Mouse (Mus musculus) intestine, embryonic 14.5 days (tissue): ENCODE measurements around the gene Cab39. TPM values are rescaled to one million over a fixed set of nuclear protein-coding genes. Genes with fewer than 3 reads are reported as not detected.

Experiments used
- ATAC-seq: fragments of 200-750 bp; cut with Nextera tagmentation; replicated peaks from 2 replicates; pipeline ENCODE4 v1.8.0; 2017; ENCODE audit warnings: low read depth, moderate number of reproducible peaks, moderate TSS enrichment, moderate library complexity; ENCODE audit not compliant: low FRiP score, low TSS enrichment
- DNase-seq: peaks from one replicate; pipeline ENCODE4 v3.0.0-alpha.2; 2018; ENCODE audit warnings: low spot score
- H3K27ac ChIP-seq: fragments of 300-500 bp; sonication (generic); 2 replicates; pipeline ENCODE4 v1.5.1; 2014; ENCODE audit warnings: low read depth, mild to moderate bottlenecking, control low read depth
- H3K27me3 ChIP-seq: fragments of 300-500 bp; sonication (generic); replicated peaks from 2 replicates; pipeline ENCODE4 v1.6.1; 2014; ENCODE audit warnings: low read length, control low read depth; ENCODE audit not compliant: control insufficient read depth, insufficient read depth
- H3K36me3 ChIP-seq: fragments of 300-500 bp; sonication (generic); 2 replicates; pipeline ENCODE4 v1.6.1; 2014; ENCODE audit warnings: low read length, control low read depth; ENCODE audit not compliant: control insufficient read depth, insufficient read depth
- H3K4me1 ChIP-seq: fragments of 300-500 bp; sonication (generic); replicated peaks from 2 replicates; pipeline ENCODE4 v1.6.1; 2014; ENCODE audit warnings: low read length, control low read depth, mixed read lengths; ENCODE audit not compliant: control insufficient read depth, insufficient read depth
- H3K4me2 ChIP-seq: fragments of 300-500 bp; sonication (generic); 2 replicates; pipeline ENCODE4 v1.6.1; 2014; ENCODE audit warnings: low read length
- H3K4me3 ChIP-seq: fragments of 300-500 bp; sonication (generic); 2 replicates; pipeline ENCODE4 v1.5.1; 2014; ENCODE audit warnings: low read depth, low read length, control low read depth, mixed read lengths
- H3K9ac ChIP-seq: fragments of 300-500 bp; sonication (generic); 2 replicates; pipeline ENCODE4 v1.6.1; 2014; ENCODE audit warnings: mild to moderate bottlenecking, low read length
- H3K9me3 ChIP-seq: fragments of 300-500 bp; sonication (generic); 2 replicates; pipeline ENCODE4 v1.6.1; 2016; ENCODE audit warnings: low read length, control low read depth; ENCODE audit not compliant: control insufficient read depth
- WGBS: fragments of 180-500 bp; shearing (Covaris S2); extraction: QIAGEN DNeasy Blood & Tissue Kit; methylation state at CpG from one replicate; pipeline ENCODE4 v1.1.7; 2014; 5-methylcytosine and 5-hydroxymethylcytosine counted together
- polyA plus RNA-seq: library from polyadenylated mRNA; unstranded; fragments of >200 nt; fragmentation: Nextera tagmentation; extraction: Ambion mirVana; gene quantifications from 2 replicates; pipeline ENCODE4 v1.2.1, GENCODE M21; 2014

Gene Cab39
- polyA plus RNA-seq, 1 experiment from 2014 or later, result 46.2 TPM

- Histone ChIP-seq H3K27me3 (no peaks in the 10 kb centered on the region), H3K4me3 (peak overlapping the region; percentile 83), H3K4me1 (peaks cover 38% of the 10 kb centered on the region), H3K27ac (peak overlapping the region; percentile 83; the same call in 1 of the 2 replicates), H3K36me3 (no peaks in the 10 kb centered on the region), H3K9me3 (no peaks in the 10 kb centered on the region), H3K9ac (peak overlapping the region; percentile 74), H3K4me2 (peak overlapping the region; percentile 87)
- 9% methylated on average over 15 of the region's 15 CpGs for WGBS
- DNase-seq (peak; percentile 76), ATAC-seq (peak; percentile 73)
Measured at GRCm38 (mm10) chr1:85895391-85895837, 102.2 kb downstream of the Cab39 start.

DNA sequence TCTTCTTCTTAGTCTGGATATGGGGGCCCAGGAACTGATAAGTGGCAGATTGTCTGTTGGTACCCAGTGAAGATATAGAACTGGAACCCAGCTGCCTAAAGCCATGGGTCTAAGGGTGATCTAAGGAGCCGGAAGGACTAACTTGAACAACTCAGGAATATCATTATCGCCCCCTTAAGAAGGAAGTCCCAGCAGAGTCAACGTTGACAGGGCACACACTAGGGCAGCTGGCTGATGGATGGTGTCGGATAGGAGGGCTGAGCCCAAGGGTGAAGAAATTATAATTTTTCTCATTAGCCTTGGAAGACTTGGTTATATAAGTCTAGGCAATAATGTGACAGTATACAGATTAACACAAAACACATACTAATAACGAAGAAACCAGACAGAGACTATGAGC, 102.9 kb downstream of the Cab39 start:
- H3K9ac ChIP-seq, result peak overlapping the region; percentile 74; the same call in 1 of the 2 replicates
- no peak overlapping the region for H3K27ac ChIP-seq

GRCm38 (mm10) chr1:85896781-85897700, 103.8 kb downstream of the Cab39 start:
- Histone ChIP-seq H3K36me3 (no peaks in the 10 kb centered on the region), H3K4me2 (peak overlapping the region; percentile 9; the same call in 1 of the 2 replicates), H3K27ac (0 out of 2 replicates have a peak overlapping the region, but pooled peaks have one; percentile 33), H3K4me3 (no peak overlapping the region), H3K9ac (no peak overlapping the region), H3K9me3 (no peaks in the 10 kb centered on the region), H3K27me3 (no peaks in the 10 kb centered on the region), H3K4me1 (peaks cover 53% of the 10 kb centered on the region)
- no peak for DNase-seq
- WGBS, result 64% methylated on average over 12 of the region's 12 CpGs
- no peak for ATAC-seq

More for the DNA sequence above, 102.9 kb downstream of the Cab39 start:
- DNase-seq (no peak), ATAC-seq (no peak)
- no peaks in the 10 kb centered on the region for H3K9me3 ChIP-seq
- H3K36me3 ChIP-seq, result no peaks in the 10 kb centered on the region
- H3K4me2 ChIP-seq, result peak overlapping the region; percentile 87
- no peaks in the 10 kb centered on the region for H3K27me3 ChIP-seq
- peaks cover 44% of the 10 kb centered on the region for H3K4me1 ChIP-seq
- H3K4me3 ChIP-seq, result no peak overlapping the region; the same call in 1 of the 2 replicates
- WGBS, result 82% methylated on average over 5 of the region's 5 CpGs

GRCm38 (mm10) chr1:85897901-85898760, 104.9 kb downstream of the Cab39 start:
- Histone ChIP-seq H3K27ac (peak overlapping the region; percentile 55; the same call in 1 of the 2 replicates), H3K4me2 (peak overlapping the region; percentile 7; the same call in 1 of the 2 replicates), H3K4me1 (peaks cover 57% of the 10 kb centered on the region), H3K9me3 (no peaks in the 10 kb centered on the region), H3K9ac (no peak overlapping the region), H3K27me3 (no peaks in the 10 kb centered on the region), H3K4me3 (no peak overlapping the region), H3K36me3 (peaks cover 3% of the 10 kb centered on the region)
- ATAC-seq (no peak), DNase-seq (no peak)
- 20% methylated on average over 8 of the region's 8 CpGs for WGBS

GRCm38 (mm10) chr1:85898761-85899387, 105.6 kb downstream of the Cab39 start:
- H3K27ac ChIP-seq, result peak overlapping the region; percentile 55; the same call in 1 of the 2 replicates
- H3K4me2 ChIP-seq, result 0 out of 2 replicates have a peak overlapping the region, but pooled peaks have one; percentile 1
- no peak overlapping the region for H3K4me3 ChIP-seq
- no peak overlapping the region for H3K9ac ChIP-seq
- peaks cover 57% of the 10 kb centered on the region for H3K4me1 ChIP-seq
- H3K9me3 ChIP-seq, result no peaks in the 10 kb centered on the region
- H3K27me3 ChIP-seq, result no peaks in the 10 kb centered on the region
- no peak for ATAC-seq
- H3K36me3 ChIP-seq, result peaks cover 11% of the 10 kb centered on the region
- DNase-seq, result no peak
- 49% methylated on average over 12 of the region's 12 CpGs for WGBS

DNA sequence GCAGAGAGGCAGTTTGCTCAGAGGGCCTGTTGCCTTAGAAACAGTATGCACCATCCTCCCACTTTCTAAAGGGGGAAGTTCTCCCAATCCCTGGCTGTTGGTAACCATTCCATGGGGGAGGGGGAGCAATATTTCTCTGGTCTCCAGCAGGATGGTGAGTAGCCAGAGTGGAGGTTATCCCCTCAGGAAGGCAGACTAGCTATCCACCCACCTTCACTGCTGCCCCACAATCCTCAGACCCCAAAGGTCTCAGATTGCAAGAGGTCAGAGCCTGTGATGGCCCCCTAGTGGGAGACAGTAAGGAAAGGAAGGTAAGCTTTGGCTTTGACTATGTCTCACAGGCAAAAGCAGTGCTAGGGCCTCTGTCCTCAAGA, 106.1 kb downstream of the Cab39 start:
- Histone ChIP-seq H3K9ac (no peak overlapping the region), H3K36me3 (peaks cover 16% of the 10 kb centered on the region), H3K9me3 (no peaks in the 10 kb centered on the region), H3K4me2 (no peak overlapping the region), H3K27me3 (no peaks in the 10 kb centered on the region), H3K4me1 (peaks cover 57% of the 10 kb centered on the region), H3K27ac (no peak overlapping the region), H3K4me3 (no peak overlapping the region)
- DNase-seq (no peak), ATAC-seq (no peak)

DNA sequence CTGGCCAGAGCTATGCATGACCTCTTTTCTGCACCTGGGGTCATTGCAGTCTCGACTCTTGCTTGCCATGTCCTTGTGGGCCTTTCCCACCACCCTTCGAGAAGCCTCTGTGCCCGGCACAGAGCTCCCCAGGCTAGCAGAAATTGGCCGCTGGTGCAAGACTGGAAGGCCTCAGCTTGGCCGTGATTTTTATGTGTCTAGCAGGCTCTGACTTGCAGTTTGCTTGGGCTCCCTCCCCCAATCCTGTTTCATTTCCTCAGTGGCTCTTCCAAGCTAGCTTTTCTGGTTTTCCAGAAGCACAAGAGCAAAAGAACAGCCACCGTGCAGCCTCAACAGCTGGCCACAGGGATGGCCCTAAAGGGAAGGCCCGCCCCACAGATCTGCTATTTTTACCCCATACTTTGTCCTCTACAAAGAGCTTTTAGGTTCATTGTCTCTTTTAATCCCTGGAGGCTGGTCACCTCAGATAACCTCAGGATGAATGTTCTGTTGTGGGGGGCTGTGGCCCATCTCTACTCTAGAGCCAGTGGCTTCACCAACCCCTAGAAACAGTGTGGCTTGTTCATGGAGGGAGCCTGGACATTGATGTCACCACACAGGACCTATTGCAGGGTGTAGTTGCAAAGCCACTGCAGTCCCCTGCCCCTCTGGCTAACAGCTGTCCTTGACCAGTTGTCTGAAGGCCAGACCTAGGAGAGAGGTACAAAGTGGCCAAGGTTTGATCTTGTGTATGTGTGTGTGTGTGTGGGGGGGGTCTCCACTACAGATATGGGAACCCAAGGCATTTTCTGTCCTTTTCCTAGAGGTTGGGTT, 107.5 kb downstream of the Cab39 start:
- 58% methylated on average over 7 of the region's 7 CpGs for WGBS
- ATAC-seq (no peak), DNase-seq (no peak)
- Histone ChIP-seq H3K4me3 (no peak overlapping the region), H3K27me3 (no peaks in the 10 kb centered on the region), H3K9ac (no peak overlapping the region), H3K9me3 (no peaks in the 10 kb centered on the region), H3K4me2 (no peak overlapping the region), H3K4me1 (peaks cover 57% of the 10 kb centered on the region), H3K36me3 (peaks cover 29% of the 10 kb centered on the region), H3K27ac (no peak overlapping the region)
